28 mouse cellular contexts compared by ENCODE assay signal in the genomic region with DNA sequence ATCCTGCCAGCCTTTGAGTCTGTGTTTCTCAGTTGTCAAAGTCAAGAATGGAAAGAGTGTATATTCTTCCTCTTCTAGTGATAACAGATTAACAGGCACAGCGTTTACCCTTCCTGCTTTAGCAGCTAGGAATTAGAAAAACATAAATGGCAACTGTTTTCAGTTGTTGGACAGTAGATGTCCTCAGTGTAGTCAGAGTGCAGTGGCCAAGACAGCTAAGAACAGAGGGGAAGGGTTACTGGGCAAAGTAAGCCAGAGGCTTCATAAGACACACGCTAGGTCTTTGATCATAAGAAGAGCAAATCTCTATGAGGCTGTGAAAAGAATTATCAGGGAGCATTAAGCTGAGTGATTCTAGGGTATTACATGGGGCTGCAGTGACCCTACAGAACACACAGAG.
"Had no signal": no experiment of that assay in that cellular context is flagged by ENCODE, and none has a peak within 500 bp of the region (broad histone marks: within the 10 kb centered on the region; RNA-seq: fewer than 3 reads in every experiment).

No protein-coding gene starts in this region.

- DNase-seq: cerebellum, adult 8-10 months; cerebellum, adult 9-10 months; cerebellum, adult 9-11 months; cerebellum, postnatal 10 days; cerebellum, postnatal 14 days; cerebellum, postnatal 25 days; cerebellum, postnatal 36 days; embryo, embryonic 11 days; forebrain, postnatal 0 days; gastrocnemius, adult 2 months; gastrocnemius, postnatal 10 days; gastrocnemius, postnatal 14 days; gastrocnemius, postnatal 25 days; gastrocnemius, postnatal 36 days; heart, adult 11 months; heart, adult 18-20 months; heart, adult 2 months had no signal

- H3K4me1 ChIP-seq: embryonic facial prominence, embryonic 12.5 days; forebrain, embryonic 10.5 days; forebrain, embryonic 12.5 days; forebrain, embryonic 13.5 days; forebrain, embryonic 15.5 days had no signal

- H3K36me3 ChIP-seq: embryonic facial prominence, embryonic 10.5 days; embryonic facial prominence, embryonic 12.5 days; embryonic facial prominence, embryonic 13.5 days; embryonic facial prominence, embryonic 15.5 days; forebrain, embryonic 10.5 days; forebrain, embryonic 12.5 days; forebrain, embryonic 15.5 days had no signal

- H3K27me3 ChIP-seq: embryonic facial prominence, embryonic 13.5 days; embryonic facial prominence, embryonic 15.5 days; forebrain, embryonic 15.5 days had no signal

- H3K27ac ChIP-seq: embryonic facial prominence, embryonic 10.5 days; embryonic facial prominence, embryonic 12.5 days; embryonic facial prominence, embryonic 13.5 days; embryonic facial prominence, embryonic 15.5 days; forebrain, embryonic 10.5 days; forebrain, embryonic 12.5 days; forebrain, embryonic 13.5 days; forebrain, embryonic 15.5 days; gastrocnemius, adult 2 months; heart, adult 2 months had no signal

- ATAC-seq: forebrain, embryonic 13.5 days; forebrain, embryonic 14.5 days; forebrain, embryonic 15.5 days; forebrain, embryonic 16.5 days; forebrain, postnatal 0 days had no signal

- H3K9ac ChIP-seq: embryonic facial prominence, embryonic 12.5 days; embryonic facial prominence, embryonic 13.5 days; embryonic facial prominence, embryonic 15.5 days; forebrain, embryonic 12.5 days; forebrain, embryonic 13.5 days; forebrain, embryonic 15.5 days; forebrain, postnatal 0 days had no signal

- H3K4me2 ChIP-seq: embryonic facial prominence, embryonic 12.5 days; embryonic facial prominence, embryonic 13.5 days; embryonic facial prominence, embryonic 15.5 days; forebrain, embryonic 12.5 days; forebrain, embryonic 13.5 days; forebrain, embryonic 15.5 days had no signal

- H3K9me3 ChIP-seq: embryonic facial prominence, embryonic 10.5 days; embryonic facial prominence, embryonic 12.5 days; embryonic facial prominence, embryonic 13.5 days; embryonic facial prominence, embryonic 15.5 days; forebrain, embryonic 10.5 days; forebrain, embryonic 12.5 days; forebrain, embryonic 13.5 days; forebrain, embryonic 15.5 days had no signal

- H3K4me3 ChIP-seq: embryonic facial prominence, embryonic 10.5 days; embryonic facial prominence, embryonic 12.5 days; embryonic facial prominence, embryonic 13.5 days; embryonic facial prominence, embryonic 15.5 days; erythroblast, embryonic 14.5 days; forebrain, embryonic 10.5 days; forebrain, embryonic 12.5 days; forebrain, embryonic 13.5 days; forebrain, embryonic 15.5 days; gastrocnemius, adult 2 months; heart, adult 2 months had no signal
